Mouse (Mus musculus) midbrain, embryonic 13.5 days (tissue): ENCODE results near the gene Dclk1. TPM values are rescaled to one million over a fixed set of nuclear protein-coding genes. Genes with fewer than 3 reads are reported as not detected.

Experiments used
- polyA plus RNA-seq: library from polyadenylated mRNA; unstranded; fragments of >200 nt; fragmentation: Nextera tagmentation; extraction: Ambion mirVana; gene quantifications from 2 replicates; pipeline ENCODE4 v1.2.1, GENCODE M21; 2015

Dclk1 gene
- polyA plus RNA-seq, 1 experiment from 2014 or later: 242 TPM

Other genes starting within 250 kb of the Dclk1 start
- gene Ccna1, start 186.9 kb upstream of the Dclk1 start, polyA plus RNA-seq: 1.4 and 2.0 TPM in 2 replicates
- 19.2 and 20.6 TPM in 2 replicates for gene Spg20, start 130.3 kb upstream of the Dclk1 start, polyA plus RNA-seq
- 0.05 TPM in 1 of 2 replicates, not detected in the other for gene Ccdc169, start 105.0 kb upstream of the Dclk1 start, polyA plus RNA-seq
- gene Sohlh2, start 60.3 kb upstream of the Dclk1 start, polyA plus RNA-seq: not detected in 2 replicates
- not detected in 2 replicates for gene Gm21954, start 229.8 kb downstream of the Dclk1 start, polyA plus RNA-seq